Mouse (Mus musculus): ENCODE data around the gene Nebl. TPM values are rescaled to one million over a fixed set of nuclear protein-coding genes. Genes with fewer than 3 reads are reported as not detected.

Gene Nebl
- polyA plus RNA-seq, 1 experiment from 2014 or later = 12.5 TPM

Small RNA genes within 50 kb of the gene (microRNA-seq; reads per million reads assigned to microRNA genes)
- not detected for gene Mir6419

All from hindbrain, embryonic 15.5 days (tissue).